Comparison of ENCODE assay signal across 1 mouse cellular context in the genomic region with DNA sequence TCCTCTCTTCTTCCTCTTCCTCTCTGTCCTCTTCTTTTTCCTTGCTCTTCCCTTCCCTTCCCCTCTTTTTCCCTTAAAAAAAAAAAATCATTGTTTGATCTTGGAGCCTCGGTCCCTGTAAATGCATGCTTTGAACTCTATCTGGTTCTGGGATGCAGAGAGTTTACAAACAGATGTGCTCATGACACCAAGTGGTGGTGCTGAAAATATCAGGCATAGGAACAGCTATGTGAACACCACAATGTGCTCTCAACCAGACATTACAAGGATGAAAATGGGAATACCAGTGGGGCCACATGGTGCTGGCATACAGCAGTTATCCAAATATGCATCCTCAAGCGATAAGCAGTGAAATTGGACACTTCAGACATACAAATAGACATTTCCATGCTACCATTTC.
TF ChIP-seq lines count a peak whose summit lies in the region.

No protein-coding gene starts in this region.

TF ChIP-seq in MEL, 35 proteins besides CTCF, POLR2A, EP300 and RAD21:
- 0 out of 2 replicates have a peak, but pooled peaks have one; percentile 4 for TF ChIP-seq SMC3 (IDR thresholded peaks at IDR 0.05; ENCODE audit: low read depth, low read length)
- no peak for TF ChIP-seq TCF12 (IDR thresholded peaks at IDR 0.05; ENCODE audit: low read depth, low read length)
